Mouse (Mus musculus): Measurements from ENCODE around the gene Odam.

The Odam gene

DNA sequence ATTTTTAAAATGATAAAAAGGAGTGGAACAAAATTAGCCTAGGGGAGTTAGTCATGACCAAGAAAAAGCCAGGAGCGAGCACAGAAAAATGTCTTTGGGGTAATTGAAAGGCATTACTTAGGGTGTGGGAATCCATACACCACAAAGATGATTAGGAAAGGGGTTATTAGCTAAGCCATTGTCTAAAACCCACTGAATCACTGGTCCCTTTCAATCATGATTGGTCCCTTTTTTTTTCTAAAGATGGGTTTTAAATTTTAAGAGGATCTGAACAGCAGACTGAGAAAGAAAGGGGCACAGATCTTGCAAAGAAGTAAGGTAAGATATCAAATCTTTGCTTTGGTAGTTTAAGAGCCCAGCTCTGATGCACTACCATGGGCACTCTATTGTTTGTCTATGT is at the start of gene Odam:
Gene Odam (plus strand): TSS at position 301 of the 400 bp plus-strand sequence.
- DNase-seq (ENCODE audit: low spot score), result no peak

DNA sequence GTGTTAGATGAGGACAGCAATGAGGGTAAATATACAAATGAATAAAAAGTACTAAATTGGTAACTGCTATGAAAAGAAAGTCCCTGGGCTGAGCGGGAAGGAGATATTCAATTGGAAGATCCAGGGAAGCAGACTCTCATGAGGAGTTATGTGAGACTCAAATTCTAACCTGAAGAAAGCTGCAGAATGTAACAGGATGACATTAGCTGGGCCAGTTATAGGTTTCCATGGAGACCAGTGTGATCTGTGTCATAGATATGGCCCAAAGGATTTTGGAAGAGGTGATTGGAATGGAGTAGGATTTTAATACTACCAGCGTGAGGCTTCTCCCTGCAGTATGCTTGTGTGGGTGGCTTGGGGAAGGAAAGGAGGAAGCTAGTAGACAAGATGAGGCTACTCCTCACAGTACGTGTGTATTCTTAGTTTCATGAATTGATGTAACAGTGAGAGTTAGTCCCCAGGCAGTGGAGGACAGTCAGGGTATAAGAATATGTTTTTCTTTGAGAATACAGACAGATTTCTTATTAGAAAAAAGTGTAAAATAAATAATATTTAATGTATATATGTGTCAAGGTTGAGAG is 29.6 kb upstream of the Odam start:
- no peak for DNase-seq (ENCODE audit: low spot score)

DNA sequence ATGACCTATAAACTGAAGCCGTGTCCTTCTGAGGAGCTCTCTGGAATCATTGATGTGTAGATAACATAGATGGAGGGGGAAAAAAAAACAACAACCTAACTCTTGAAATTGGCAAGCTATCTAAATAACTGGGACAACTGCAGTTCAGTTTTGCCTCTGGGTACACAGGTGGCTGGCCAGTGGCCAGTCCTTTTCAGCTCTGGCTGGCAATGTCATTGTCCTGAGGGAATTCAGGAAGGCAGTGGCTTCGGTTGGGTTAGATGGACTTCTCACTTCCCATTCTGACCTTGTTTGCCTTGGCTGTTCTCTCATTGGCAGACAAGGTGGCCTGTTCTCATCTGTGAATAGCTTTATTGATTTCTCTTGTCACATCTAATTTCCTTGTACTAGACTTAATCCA is 14.7 kb upstream of the Odam start:
- no peak for DNase-seq (ENCODE audit: low spot score)

GRCm38 (mm10) chr5:87871423-87871822 is 13.4 kb upstream of the Odam start:
- DNase-seq (ENCODE audit: low spot score), result no peak

DNA sequence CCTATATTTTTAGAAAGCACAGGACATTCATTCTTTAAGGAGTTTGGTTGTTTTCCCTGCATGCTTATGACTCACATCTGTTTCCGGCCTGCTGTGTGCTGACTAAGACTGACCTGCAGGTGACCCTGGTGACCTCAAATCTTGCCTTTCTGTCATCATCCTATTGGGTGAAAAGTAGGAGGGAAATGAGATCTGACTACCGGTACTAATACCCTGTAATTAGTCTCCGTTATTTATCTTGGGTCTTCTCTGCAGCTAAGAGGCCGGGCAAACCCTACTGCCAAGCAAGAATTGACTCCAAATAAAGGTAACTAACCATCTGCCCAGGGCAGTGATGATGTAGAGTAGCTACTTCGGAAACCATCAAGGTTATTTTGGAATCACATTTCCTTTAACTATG is 40.5 kb downstream of the Odam start, which contains the start of gene Csn3:
Gene Csn3 (plus strand): TSS at position 208 of the 400 bp plus-strand sequence.
- DNase-seq (ENCODE audit: low spot score), result no peak

DNA sequence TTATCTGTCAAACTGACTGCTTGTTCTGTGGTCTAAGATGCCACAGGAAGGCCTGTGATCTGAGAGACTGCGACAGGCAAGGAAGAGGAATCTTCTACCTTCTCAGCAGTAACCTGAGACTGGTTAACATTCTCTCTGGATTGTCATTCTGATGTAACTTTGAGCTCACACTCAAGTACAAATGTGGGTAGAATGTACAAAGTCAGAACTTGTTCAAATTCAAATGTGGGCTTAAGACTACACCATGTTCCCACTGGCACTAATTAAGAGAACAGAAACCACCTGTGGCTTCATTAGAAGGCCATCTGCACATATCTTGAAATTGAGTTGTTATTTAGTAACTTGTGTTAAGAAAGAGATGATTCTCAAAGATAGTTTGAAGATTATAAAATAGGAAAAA is 46.8 kb downstream of the Odam start:
- no peak for DNase-seq (ENCODE audit: low spot score)

- DNase-seq (ENCODE audit: low spot score), result no peak
These were observed 55.9 kb downstream of the Odam start for GRCm38 (mm10) chr5:87940752-87941151.

GRCm38 (mm10) chr5:87942515-87942914 is 57.7 kb downstream of the Odam start:
- DNase-seq (ENCODE audit: low spot score), result no peak

Measured in adipocyte (in vitro differentiated cells).